Comparison of ENCODE assay signal across 10 mouse cellular contexts in genomic region chr1:133742517-133742916, GRCm38 (mm10). TPM values are rescaled to one million over a fixed set of nuclear protein-coding genes. Genes with fewer than 3 reads are reported as not detected.
DNase-seq lines count a peak whose midpoint lies in the region; ATAC-seq and TF ChIP-seq lines count a peak whose summit lies in the region.
"Had no signal": no experiment of that assay in that cellular context is flagged by ENCODE, and none has a peak within 500 bp of the region (broad histone marks: within the 10 kb centered on the region; RNA-seq: fewer than 3 reads in every experiment).

No protein-coding gene starts in this region.

- no peak overlapping the region for H3K4me3 ChIP-seq in heart, embryonic 15.5 days
- peak overlapping the region; percentile 52 for H3K4me3 ChIP-seq in E14TG2a.4 (replicated peaks; ENCODE audit: low read length)
- H3K4me3 ChIP-seq in intestine, embryonic 16.5 days (ENCODE audit: low read length): no peak overlapping the region

- peak overlapping the region; percentile 4; the same call in 1 of the 2 replicates for H3K27ac ChIP-seq in heart, embryonic 15.5 days
- H3K27ac ChIP-seq in intestine, embryonic 16.5 days (ENCODE audit: low read length): 0 out of 2 replicates have a peak overlapping the region, but pooled peaks have one; percentile 17

- WGBS in heart, embryonic 15.5 days: 62% methylated on average over 8 of the region's 8 CpGs
- 54% methylated on average over 8 of the region's 8 CpGs for WGBS in intestine, embryonic 16.5 days

- no peaks in the 10 kb centered on the region for H3K27me3 ChIP-seq in heart, embryonic 15.5 days
- H3K27me3 ChIP-seq in E14TG2a.4 (ENCODE audit: insufficient read depth, low read length): peaks cover 48% of the 10 kb centered on the region
- no peaks in the 10 kb centered on the region for H3K27me3 ChIP-seq in intestine, embryonic 16.5 days (replicated peaks; ENCODE audit: control insufficient read depth, insufficient read depth, low read length)
- H3K27me3 ChIP-seq: Patski had no signal

- no peak for ATAC-seq in heart, embryonic 15.5 days (replicated peaks; ENCODE audit: insufficient number of reproducible peaks, insufficient read depth, low FRiP score, low read depth)
- ATAC-seq in intestine, embryonic 16.5 days: no peak
- ATAC-seq: Patski had no signal

- H3K9me3 ChIP-seq in heart, embryonic 15.5 days (replicated peaks): no peaks in the 10 kb centered on the region
- H3K9me3 ChIP-seq in E14TG2a.4 (ENCODE audit: low read length): no peaks in the 10 kb centered on the region
- no peaks in the 10 kb centered on the region for H3K9me3 ChIP-seq in intestine, embryonic 16.5 days (ENCODE audit: control insufficient read depth, low read length)

- H3K36me3 ChIP-seq in heart, embryonic 15.5 days: peaks cover 6% of the 10 kb centered on the region
- H3K36me3 ChIP-seq in E14TG2a.4 (ENCODE audit: insufficient read depth, low read length): no peaks in the 10 kb centered on the region
- H3K36me3 ChIP-seq in intestine, embryonic 16.5 days (ENCODE audit: control insufficient read depth, insufficient read depth, low read length): no peaks in the 10 kb centered on the region

- no peak overlapping the region for H3K9ac ChIP-seq in heart, embryonic 15.5 days
- H3K9ac ChIP-seq in intestine, embryonic 16.5 days (ENCODE audit: low read depth, low read length): peak overlapping the region; percentile 51

- no peak for DNase-seq in heart, adult 9 months (ENCODE audit: low spot score in 2 of 2)
- DNase-seq in ES-CJ7 (ENCODE audit: low read depth, low spot score): peak; percentile 45
- DNase-seq in B cell, adult 2 months: no peak
- no peak for DNase-seq in adrenal gland, adult 8-10 months
- DNase-seq: right cerebral cortex, postnatal 25 days; thymus, postnatal 4 days had no signal

- peaks cover 25% of the 10 kb centered on the region for H3K4me1 ChIP-seq in heart, embryonic 15.5 days (replicated peaks)
- H3K4me1 ChIP-seq in E14TG2a.4 (replicated peaks; ENCODE audit: low read depth, low read length): peaks cover 68% of the 10 kb centered on the region
- H3K4me1 ChIP-seq in intestine, embryonic 16.5 days (ENCODE audit: control insufficient read depth, insufficient read depth, low read length): peaks cover 25% of the 10 kb centered on the region

- TF ChIP-seq CTCF in E14TG2a.4 (conservative IDR thresholded peaks at IDR 0.05; ENCODE audit: low read length): no peak

- no peak overlapping the region for H3K4me2 ChIP-seq in heart, embryonic 15.5 days
- H3K4me2 ChIP-seq in intestine, embryonic 16.5 days (ENCODE audit: low read depth, low read length): no peak overlapping the region

RNA-seq across cellular contexts. Expression of gene Lax1, which starts 52.6 kb away (rescaled TPM):
- 0.31 and 2.1 TPM in 2 replicates for polyA plus RNA-seq in heart, embryonic 15.5 days (2015; fragmentation: Nextera tagmentation; extraction: Ambion mirVana)
- 0.44 and 0.66 TPM in 2 replicates for polyA plus RNA-seq in intestine, embryonic 16.5 days (2015; fragmentation: Nextera tagmentation; extraction: Ambion mirVana)
- under 1 TPM in 3 of 4 experiments, not detected in 1; 0.45 to 0.65 (median 0.62) TPM for total RNA-seq in adrenal gland, adult 8-10 months (2022)

RNA-seq across cellular contexts. Expression of gene Atp2b4, which starts 58.3 kb away (rescaled TPM):
- 11.2 and 13.6 TPM in 2 replicates for polyA plus RNA-seq in heart, embryonic 15.5 days (2015; fragmentation: Nextera tagmentation; extraction: Ambion mirVana)
- 14.8 and 14.9 TPM in 2 replicates for polyA plus RNA-seq in intestine, embryonic 16.5 days (2015; fragmentation: Nextera tagmentation; extraction: Ambion mirVana)
- total RNA-seq in adrenal gland, adult 8-10 months (2022): 10 to 100 TPM; 32.1 to 71.7 (median 45.6) TPM
